Mouse (Mus musculus): ENCODE measurements around the gene Arid5b.

DNA sequence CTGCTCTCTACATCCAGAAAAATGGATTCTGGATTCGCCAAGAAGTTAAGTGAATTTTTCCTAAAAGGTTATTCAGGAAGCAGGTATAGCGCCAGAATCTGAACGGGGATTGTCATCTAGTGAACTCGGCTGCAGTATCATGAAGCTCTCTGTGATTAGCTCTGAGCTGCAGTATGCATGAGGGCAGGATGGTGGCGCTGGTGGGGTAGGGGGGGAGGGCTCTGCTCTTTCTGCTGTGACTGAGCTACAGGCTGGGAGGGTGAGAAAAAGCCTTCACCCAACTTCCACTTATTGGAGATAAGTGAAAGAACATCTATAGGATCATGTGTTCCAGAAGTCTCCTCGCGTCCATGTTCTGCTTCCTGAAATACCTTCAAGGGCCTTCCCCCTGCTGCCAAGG lies 207.5 kb downstream of the Arid5b start:
- TF ChIP-seq POLR2A (IDR thresholded peaks at IDR 0.05; ENCODE audit: low read depth, low read length) (no peak), CTCF (conservative IDR thresholded peaks at IDR 0.05; ENCODE audit: insufficient read depth, insufficient read length, low read depth, low read length) (no peak)

All from kidney, adult 2 months (tissue).